Mouse (Mus musculus): ENCODE data around the gene Wtip.
"Not testable (repeated sequence)": the region's sequence is repeated elsewhere in the genome, so short reads cannot be mapped to it uniquely, and the experiment has no call there.

DNA sequence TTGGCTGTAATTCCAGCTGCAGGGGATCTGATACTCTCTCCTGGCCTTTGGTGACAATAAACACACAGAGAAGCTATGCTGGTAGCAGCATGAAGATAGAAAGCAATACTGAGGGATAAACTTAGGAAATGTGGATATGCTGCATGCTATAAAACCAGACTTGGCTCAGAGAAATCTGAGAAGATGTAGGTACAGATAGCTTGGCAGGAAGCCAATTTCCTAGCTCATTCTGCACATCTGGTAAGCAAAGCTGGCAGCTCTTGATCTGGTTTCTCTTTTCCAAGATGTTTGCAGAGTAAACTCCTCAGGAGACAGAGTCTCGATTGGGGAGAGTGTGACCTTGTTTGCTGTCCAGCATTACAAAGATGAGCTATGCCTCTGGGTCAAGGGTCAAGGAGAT lies 12.4 kb downstream of the Wtip start:
- TF ChIP-seq GATA1, TAL1 (IDR thresholded peaks at IDR 0.05; ENCODE audit: low read length): not testable (repeated sequence)
